Mouse (Mus musculus) adrenal gland, postnatal 25 days (tissue): ENCODE measurements around the gene Kcnip3. TPM values are rescaled to one million over a fixed set of nuclear protein-coding genes. Genes with fewer than 3 reads are reported as not detected.
A peak's percentile ranks its signal among the peaks of the same experiment; 100 is the strongest.

Experiments
- DNase-seq: peaks from one replicate; pipeline ENCODE4 v3.0.0; 2021; ENCODE audit warnings: mixed read lengths
- total RNA-seq: library from RNA; stranded (reverse); gene quantifications from 2 replicates; pipeline ENCODE4 v1.2.3, GENCODE M21; 2021

The Kcnip3 gene
- total RNA-seq, 1 experiment from 2014 or later, result 6.0 TPM

DNA sequence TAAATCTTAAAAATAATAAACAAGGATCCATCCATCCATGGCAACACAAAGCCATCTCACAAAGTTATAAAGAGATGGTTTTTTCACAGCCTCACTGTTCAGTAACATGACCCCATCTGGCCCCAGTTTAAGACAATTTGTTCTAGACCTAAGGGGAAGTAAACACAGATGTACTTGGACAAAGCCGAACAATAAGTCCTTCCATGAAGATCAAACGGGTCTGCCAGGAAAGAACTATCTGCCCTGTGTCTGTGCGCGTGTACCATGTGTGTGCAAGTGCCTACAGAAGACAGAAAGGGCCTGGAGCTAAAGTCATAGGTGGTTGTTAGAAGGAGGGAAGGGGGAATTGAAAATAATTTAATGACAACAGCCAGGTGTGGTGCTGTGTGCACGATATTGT, 51.7 kb downstream of the Kcnip3 start:
- no peak for DNase-seq

DNA sequence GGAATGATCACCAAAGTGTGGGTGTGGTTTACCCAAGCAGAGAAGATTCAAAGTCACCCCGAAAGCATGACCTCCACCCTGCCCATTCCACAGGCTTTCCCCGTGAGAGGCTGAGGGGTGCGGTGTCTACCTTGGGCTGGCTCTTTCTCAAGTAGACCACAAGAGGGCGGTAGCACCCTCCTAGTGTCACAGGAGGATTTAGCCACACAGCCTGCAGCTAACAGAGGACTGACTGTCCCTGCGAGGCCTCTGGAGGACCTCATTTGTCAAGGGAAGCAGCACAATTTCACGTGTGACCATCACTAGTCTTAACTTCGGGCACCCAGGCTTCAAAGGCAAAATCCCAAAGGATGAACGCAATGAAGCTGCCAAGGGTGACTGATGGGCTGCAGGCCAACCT, 59.6 kb downstream of the Kcnip3 start:
- peak; percentile 54 for DNase-seq

DNA sequence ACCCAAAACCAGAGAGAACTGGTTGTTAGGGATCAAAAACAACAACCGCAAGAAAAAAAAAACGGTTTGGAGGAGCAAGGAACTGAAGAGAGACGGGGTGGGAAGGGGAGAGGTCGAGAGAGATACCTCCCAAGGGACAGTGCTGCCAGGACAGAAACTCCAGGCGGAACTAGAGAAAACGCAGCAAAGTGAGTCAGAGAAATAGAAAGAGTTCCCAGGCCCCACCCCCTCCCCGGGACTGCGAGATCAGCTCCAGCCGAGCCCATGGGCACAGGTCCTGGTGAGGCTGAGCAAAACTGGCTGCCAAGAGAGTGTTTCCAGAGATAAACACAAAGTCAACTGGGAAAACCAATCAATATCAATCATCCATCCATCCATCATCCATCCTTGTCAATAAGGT, 60.5 kb downstream of the Kcnip3 start:
- no peak for DNase-seq

DNA sequence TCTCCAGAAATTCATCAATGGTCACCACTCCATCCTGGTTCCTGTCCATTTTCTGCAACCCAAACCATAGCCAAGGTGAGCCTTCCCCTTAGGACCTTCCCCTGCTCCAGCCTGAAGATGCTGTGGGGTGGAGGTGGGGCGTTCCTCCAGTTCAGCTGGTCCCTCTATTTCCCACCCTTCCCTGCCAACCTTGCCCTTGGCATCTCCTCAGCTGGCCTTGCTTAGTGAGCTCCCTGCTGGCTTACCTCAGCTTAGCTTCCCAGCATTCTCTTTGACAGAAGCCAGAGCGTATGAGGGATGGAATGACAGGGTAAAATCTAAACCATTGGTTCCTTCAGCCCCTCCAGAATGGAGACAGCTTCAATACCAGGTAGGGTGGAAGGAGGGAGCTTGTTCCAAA, 62.6 kb downstream of the Kcnip3 start:
- no peak for DNase-seq

DNA sequence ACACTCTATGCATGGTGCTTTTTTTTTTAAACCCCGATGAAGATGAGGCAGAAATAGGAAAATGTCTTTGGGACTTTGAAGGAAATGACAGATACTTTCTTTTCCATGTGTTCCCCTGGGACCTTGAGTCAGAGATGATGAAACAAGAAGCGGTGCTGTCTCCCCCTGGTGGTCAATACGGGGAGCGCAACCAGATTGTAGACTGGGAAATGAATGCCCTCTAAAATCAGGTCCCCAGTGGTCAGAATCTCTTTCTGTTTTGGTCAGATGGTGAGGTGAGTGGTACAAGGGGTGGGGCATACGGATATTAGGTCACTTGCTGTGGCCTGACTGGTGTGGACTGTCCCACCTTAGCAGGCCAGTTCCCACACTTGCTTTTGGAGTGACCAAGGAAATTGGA, 68.1 kb downstream of the Kcnip3 start:
- DNase-seq, result peak; percentile 74

DNA sequence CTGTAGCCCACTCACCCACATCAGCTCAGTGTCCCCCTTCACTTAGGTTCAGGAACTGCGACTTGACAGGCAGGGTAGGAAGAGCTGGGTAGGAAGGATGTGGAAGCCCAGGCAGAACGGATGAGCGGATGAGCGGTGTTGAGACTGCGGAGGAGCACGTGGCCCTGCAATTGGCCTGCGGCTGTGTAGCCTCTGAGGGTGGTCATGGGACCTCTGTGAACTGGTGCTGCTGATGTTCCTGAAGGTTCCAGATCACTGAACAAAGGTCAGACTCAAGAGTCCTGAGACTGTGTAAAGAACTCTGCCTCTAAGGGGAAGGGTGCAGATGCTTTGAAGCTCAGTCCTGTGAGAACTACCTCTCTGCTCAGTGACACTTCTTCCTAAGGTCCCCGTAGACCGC, 68.8 kb downstream of the Kcnip3 start:
- DNase-seq, result no peak

DNA sequence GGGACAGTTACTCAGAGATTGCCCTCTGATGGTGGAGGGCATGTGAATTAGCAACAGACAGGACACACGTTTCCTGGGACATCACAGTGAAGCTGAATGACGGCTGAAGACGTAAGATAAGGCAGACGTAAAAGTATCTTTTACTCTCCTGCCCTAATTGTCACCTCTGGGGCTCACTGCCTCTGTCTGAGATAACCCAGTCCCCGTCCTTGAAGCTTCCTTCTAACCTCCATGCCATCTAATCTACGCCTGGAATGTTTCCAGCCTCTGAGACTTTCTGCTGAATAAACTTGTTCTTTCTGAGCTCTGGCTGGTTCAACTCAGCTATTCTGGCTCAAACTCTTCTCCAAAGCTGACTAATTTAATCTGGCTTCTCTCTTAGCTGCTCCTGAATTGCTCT, 70.1 kb downstream of the Kcnip3 start:
- DNase-seq, result no peak

DNA sequence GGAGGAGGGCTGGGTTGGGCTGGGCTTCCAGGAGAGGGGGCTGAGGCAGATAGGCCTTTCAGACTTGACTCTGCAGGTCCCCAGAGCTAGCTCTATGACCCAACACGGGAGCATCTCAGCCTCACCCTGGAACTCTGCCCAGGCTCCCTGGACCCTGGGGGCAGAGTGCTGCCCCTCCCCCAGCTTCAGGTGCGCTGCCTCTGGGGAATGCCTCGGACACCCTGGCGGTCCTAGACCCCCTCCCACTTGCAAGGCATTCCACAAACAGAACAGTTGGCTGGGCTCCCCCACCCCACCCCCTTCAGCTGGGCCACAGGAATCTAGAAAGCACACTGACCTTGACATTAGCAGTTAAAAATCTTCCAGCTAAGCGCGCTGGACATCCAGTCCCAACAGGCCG, 72.2 kb downstream of the Kcnip3 start:
- DNase-seq, result peak; percentile 47

DNA sequence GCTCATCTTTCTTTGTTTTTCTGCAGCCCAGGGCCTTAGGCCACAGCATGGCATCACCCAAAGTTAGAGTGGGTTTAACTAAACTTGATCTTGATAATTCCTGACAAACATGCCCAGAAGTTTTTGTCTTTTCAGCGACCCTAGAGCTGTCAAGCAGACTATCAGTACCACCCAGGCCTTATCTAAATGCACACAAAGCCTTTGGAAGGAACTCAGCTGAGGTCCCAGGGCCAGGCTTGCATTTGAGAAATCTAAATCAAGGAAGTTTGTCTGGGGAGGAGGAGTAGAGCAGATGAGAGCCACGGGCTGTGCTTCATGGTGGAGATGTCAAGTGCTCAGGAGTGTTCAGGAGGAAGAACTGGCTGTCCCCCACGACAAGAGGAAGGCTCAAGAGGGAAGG, 75.0 kb downstream of the Kcnip3 start:
- DNase-seq, result no peak

DNA sequence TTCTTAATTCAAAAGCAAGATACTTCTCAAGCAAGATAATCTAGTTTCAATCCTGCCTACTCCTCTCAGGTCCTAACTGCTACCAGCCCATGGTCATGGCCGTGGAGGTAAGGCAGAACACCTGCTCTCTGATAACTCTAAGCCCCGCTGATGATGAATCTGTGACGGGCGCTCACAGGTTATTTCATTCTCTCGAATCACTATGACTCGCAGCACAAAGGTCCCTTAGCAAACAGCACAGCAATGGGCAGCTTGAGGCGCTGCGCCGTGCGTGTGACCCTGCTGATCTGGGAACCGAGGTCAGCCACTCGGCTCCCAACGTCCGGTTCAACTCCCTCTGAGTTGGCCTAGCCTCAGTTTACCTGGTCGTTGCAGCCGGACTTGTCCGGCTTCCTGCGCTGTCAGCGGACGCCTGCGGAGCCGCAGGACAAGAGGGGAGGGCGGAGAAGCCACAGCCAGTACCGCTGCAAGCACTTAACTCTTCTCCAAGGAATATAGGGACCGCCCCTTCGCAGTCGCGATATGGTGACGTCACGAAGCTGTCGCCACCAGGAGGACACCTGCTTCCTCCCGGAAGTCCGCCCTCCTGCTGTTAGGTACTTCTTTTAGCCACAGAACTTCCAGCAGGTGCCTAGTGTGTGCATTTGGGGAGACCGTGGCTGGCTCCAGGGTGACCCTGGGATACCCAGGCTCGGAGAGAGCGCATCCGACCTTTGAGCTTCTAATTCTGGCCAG, 77.7 kb downstream of the Kcnip3 start, which contains the start of gene Fahd2a:
TSS of gene Fahd2a (minus strand) at position 511 of the 735 bp plus-strand sequence.
- peak; percentile 88 for DNase-seq

DNA sequence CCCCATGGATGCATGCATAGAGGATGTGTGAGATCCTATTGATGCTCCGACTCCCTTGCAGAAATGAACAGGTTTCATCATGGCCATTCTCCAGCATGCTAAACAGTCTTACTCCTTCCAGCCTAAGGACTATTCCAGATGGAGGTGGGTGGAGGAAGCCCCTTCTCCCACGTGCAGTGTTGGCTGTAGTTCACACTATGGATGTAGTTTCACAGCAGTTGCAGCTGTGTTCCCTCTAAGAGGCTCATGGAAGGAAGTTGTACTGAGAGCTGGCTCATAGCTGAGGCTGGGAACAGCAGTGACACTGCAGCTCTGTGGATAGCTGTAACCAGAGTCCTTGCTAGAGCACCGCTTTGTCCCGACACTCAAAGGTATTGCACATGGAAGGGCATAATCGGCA, 84.2 kb downstream of the Kcnip3 start:
- DNase-seq, result no peak

DNA sequence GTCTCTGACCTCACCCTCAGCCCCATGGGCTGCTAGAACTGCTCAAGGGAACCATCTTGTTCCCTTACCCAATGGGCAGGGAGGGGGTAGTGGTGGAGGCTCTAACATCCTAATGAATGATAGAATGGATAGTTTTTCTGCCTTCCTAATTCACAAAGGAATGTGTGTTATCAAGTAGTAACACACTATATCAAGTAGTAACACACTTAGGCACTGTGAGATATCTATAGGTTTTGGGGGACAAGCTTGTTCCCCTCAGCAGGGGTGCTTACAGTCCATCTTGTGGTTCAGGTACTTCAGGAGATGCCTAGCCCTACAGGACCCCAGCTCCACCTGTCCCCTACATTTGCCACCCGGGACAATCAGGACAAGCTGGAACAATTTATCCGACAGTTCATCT, 86.3 kb downstream of the Kcnip3 start:
- DNase-seq, result no peak

DNA sequence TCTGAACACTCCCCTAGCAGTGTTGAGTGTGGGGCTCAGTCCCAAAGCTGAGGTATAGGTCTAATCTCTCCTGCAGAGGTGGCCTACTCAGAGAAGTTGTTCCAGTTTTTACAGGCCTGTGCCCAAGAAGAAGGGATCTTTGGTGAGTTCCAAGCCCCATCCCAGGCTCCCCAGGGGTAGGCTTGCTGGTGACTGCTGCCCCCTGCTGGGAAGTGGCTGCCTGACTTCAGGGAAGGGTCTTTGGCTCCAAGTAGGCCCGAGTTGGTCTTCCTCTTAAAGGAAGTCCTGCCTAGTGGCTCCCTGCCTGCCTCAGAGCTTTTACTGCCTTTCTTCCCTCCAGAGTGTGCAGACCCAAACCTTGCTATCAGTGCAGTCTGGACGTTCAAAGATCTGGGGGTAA, 86.8 kb downstream of the Kcnip3 start:
- DNase-seq, result peak; percentile 43

DNA sequence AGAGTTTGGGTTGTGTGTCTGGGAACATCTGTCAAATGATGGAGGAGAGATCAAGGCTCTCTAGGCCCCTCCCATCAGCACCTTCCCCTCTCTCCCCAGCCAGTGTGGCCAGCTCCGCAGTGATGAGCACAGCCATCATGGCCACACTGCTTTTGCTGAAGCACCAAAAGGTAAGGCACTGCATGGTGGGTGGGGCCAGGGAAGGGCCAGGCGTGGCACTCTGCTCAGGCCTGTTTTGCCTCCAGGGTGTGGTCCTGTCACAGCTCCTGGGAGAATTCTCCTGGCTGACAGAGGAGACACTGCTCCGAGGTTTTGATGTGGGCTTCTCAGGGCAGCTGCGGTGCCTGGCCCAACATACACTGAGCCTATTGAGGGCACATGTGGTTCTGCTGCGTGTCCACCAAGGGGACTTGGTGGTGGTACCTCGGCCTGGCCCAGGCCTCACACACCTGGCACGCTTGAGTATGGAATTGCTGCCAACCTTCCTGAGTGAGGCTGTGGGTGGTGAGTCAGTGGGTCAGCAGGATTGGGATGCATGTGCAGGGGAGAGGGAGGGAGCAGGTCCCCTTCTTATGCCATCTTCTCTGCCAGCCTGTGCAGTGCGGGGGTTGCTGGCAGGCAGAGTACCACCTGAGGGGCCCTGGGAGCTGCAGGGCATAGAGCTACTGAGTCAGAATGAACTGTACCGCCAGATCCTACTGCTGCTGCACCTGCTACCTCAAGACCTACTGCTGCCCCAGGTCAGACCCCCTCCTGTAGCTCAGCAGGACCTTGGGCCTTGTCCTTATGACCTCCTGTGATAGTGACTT, 88.2 kb downstream of the Kcnip3 start:
- DNase-seq, result no peak

DNA sequence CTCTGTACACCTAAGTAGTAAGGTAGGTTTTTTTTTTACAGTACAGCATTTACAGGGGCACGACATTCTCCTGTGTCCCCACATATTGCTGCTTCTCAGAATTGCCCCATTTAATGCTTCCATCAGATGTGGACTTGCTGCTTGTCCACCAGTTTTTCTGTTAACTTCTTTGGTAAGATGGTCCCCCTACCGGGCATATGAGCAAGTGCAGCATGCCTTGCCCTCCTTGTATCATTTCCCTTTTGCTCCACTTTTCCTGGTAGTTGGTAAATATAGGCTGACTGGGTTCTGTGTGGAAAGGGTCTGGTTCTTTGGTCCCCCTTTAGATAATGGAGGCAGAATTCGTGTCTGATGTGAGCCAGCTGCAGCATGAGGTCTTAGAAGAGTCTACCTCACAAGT, 91.7 kb downstream of the Kcnip3 start:
- no peak for DNase-seq

DNA sequence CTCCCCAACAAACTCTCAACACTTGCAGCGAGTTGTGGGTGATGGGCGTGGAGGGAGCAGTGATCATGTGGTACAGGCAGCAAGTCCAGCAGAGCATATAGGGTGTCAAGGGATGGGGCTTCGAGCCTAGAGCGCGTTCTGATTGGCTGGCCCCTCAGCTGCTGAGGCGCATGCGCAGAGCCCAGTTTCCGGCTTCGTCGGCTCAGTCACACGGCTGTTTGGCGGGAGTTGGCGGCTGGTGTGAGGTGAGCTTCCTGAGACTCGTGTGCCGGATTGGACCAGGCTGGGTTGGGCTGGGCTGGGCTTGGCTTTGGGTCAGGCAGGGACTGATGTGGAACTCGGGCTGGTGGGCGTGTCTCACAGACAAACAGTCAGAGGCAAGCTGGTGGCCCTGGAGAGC, 96.9 kb downstream of the Kcnip3 start, which contains the start of gene Gpat2:
TSS of gene Gpat2 (plus strand) at position 223 of the 400 bp plus-strand sequence.
- no peak for DNase-seq

DNA sequence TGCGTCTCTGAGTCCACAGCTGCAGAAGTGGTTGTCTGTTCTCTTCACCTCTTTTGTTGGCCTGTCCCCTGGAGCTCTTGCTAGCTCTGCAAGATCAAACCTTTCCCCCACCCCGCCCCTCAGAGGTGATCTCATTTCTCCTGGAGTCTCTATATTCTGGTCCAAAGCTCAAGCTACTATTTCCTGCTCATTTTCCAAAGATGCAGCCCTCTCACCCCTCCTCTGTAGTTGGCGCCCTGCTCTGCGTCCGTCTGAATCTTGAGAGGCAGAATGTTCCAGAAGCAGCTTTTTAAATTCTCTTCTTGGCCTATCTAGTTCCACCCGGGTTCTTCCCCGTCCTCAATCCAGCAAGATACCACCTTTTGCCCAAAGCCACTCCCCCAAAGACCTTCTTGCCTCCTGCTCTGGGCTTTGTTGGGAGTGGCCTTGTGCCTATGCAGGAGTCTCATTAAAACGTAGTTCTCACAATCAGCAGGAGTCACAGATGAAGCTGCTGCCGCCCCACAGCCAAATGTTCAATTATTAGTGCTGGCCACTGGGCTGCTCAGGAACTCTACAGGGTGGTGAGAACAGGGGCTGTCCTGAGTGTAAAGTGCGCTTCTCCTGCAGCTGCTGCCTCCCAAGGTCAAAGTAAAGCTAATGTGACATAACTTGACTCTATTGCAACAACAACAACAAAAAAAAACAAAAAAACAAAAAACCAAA, 103.5 kb downstream of the Kcnip3 start:
- no peak for DNase-seq

DNA sequence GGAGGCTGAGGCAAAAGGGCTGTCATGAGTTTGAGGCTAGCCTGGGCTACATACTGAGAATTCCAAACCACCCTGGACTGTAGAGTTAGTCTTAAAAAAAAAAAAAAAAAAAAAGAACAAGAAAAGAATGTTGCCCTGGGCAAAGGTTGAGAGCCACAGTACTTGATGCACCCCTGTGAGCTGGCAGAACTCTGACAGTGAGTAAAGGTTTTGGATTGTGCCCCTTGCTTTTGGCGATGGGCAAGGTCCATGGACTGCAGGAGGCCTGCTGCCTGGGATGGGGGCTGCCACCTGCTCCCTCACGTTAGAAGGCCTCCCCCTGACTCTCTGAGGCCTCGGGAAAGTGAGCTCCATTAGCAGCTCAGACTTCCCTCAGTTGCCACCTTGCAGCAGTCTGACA, 105.2 kb downstream of the Kcnip3 start:
- DNase-seq, result no peak

DNA sequence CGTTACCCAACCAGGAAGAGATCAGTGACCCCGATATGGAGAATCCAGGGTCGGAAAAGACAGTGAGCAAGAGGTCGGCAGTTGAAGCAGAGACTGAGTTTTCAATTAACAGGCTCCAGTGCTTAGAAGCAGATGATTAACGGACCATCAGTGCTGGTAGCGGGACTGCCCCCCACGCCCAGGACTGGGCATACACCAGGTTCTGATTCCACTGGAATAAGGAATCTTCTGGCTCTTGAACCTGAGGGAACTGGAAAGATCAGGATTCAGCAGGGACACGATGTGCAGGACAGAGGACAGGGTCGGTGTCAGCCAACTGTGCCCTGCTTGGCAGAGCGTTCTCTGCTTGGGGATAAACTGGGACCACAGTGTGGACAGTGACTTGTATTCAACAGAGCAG, 106.1 kb downstream of the Kcnip3 start:
- DNase-seq, result no peak

DNA sequence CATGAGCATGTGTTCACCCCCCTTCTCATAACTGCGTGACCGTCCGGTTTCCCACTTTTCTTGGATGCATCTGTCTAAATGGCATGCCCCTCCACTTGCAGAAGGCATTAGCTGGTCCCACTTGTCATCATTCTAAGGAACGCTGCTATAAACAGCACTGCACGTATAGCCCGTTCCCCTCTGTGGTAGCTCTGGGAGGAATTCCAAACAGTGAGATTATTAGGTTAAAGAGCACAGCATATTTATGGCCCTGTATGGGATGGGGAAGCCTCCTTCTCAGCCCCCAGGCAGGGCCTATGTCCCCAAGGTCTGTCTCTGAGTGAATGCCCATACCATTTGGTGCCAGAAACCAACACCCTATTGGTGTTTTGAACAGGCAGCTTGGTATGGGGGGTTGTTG, 110.8 kb downstream of the Kcnip3 start:
- DNase-seq, result no peak
